Mouse (Mus musculus): ENCODE measurements at regions not wholly inside any gene's neighbourhood (a gene's known extent, or its start where the extent isn't known, plus 50 kb on each side); places are given as distances from the start of the nearest gene placed in this dataset.

DNA sequence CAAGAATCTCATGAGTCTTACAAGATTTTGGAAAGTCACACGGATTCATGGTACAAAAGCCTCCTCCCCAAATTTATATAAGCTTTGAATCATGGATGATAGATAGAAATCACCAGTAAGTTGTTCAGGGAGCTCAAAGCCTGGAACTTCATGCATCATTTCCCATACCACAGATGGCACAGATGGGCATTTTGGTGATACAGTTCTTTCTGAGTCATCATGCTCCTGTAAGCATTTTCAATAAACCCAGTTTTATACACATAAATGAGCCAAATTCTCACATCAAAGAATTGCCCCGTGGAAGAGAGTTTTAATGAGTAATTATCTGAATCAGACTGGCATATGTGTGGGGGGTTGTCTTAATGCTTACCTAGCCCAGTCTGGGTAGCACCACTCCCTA is 379.1 kb upstream of the Anxa10 start:
- DNase-seq (ENCODE audit: low spot score) = peak; percentile 12

DNA sequence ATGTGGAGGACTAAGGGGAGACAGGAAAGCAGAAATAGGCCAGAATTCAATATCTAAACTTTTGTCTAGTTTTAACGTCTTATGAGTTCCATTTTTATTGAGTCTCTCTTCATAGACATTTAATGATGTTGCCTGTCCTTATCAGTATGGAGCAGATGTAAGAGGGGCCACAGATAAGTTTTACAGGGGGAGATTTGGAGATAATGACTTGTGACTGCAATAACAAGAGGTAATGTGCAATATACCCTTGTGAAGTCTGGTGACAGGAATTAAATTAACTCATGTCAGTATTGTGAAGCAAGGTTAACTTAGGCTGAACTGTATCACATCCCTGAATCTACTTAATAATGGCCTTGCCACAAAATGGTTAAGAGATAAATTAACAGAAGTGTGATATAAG is 359.6 kb upstream of the Anxa10 start:
- DNase-seq (ENCODE audit: low spot score) = no peak
